Mouse (Mus musculus) midbrain, postnatal 0 days (tissue): Measurements from ENCODE around the gene Cadm3. TPM values are rescaled to one million over a fixed set of nuclear protein-coding genes. Genes with fewer than 3 reads are reported as not detected.
A peak's percentile ranks its signal among the peaks of the same experiment; 100 is the strongest.

Experiments
- ATAC-seq: fragments of 200-750 bp; cut with Nextera tagmentation; 2 replicates; pipeline ENCODE4 v1.8.0; 2017; ENCODE audit warnings: moderate number of reproducible peaks, mild to moderate bottlenecking, moderate TSS enrichment, moderate library complexity; ENCODE audit not compliant: low FRiP score
- DNase-seq: peaks from one replicate; pipeline ENCODE4 v3.0.0-alpha.2; 2015; ENCODE audit warnings: low spot score
- H3K27ac ChIP-seq: fragments of 300-500 bp; sonication (generic); 2 replicates; pipeline ENCODE4 v1.5.1; 2014; ENCODE audit warnings: low read depth, mild to moderate bottlenecking, low read length, mixed read lengths
- H3K27me3 ChIP-seq: fragments of 300-500 bp; sonication (generic); 2 replicates; pipeline ENCODE4 v1.6.1; 2014; ENCODE audit warnings: low read length, control low read depth, mixed read lengths; ENCODE audit not compliant: insufficient read depth
- H3K36me3 ChIP-seq: fragments of 300-500 bp; sonication (generic); 2 replicates; pipeline ENCODE4 v1.6.1; 2014; ENCODE audit warnings: low read length, control low read depth, mixed read lengths; ENCODE audit not compliant: insufficient read depth
- H3K4me1 ChIP-seq: fragments of 300-500 bp; sonication (generic); 2 replicates; pipeline ENCODE4 v1.6.1; 2014; ENCODE audit warnings: mild to moderate bottlenecking, control low read depth, antibody characterized with exemption, low read length, mixed read lengths; ENCODE audit not compliant: insufficient read depth
- H3K4me2 ChIP-seq: fragments of 300-500 bp; sonication (generic); 2 replicates; pipeline ENCODE4 v1.6.1; 2014; ENCODE audit warnings: low read depth, mild to moderate bottlenecking, low read length, mixed read lengths; ENCODE audit not compliant: poor library complexity, severe bottlenecking
- H3K4me3 ChIP-seq: fragments of 300-500 bp; sonication (generic); 2 replicates; pipeline ENCODE4 v1.5.1; 2014; ENCODE audit warnings: low read depth, mild to moderate bottlenecking, low read length, moderate library complexity
- H3K9ac ChIP-seq: fragments of 300-500 bp; sonication (generic); replicated peaks from 2 replicates; pipeline ENCODE4 v1.6.1; 2014; ENCODE audit warnings: mild to moderate bottlenecking, low read length, moderate library complexity, mixed read lengths; ENCODE audit not compliant: poor library complexity, severe bottlenecking
- H3K9me3 ChIP-seq: fragments of 300-500 bp; sonication (generic); 2 replicates; pipeline ENCODE4 v1.6.1; 2016; ENCODE audit warnings: low read length, control low read depth
- CTCF ChIP-seq: IDR thresholded peaks from 2 replicates; pipeline ENCODE4 v1.5.1; 2016; ENCODE audit warnings: antibody characterized with exemption, mild to moderate bottlenecking
- WGBS: fragments of 180-500 bp; shearing (Covaris S2); extraction: QIAGEN DNeasy Blood & Tissue Kit; methylation state at CpG from one replicate; pipeline ENCODE4 v1.1.7; 2014; 5-methylcytosine and 5-hydroxymethylcytosine counted together
- polyA plus RNA-seq: library from polyadenylated mRNA; unstranded; fragments of >200 nt; fragmentation: Nextera tagmentation; extraction: Ambion mirVana; gene quantifications from 2 replicates; pipeline ENCODE4 v1.2.1, GENCODE M21; 2015
- total RNA-seq: library from RNA; depleted of rRNA; stranded (reverse); fragments of >200 nt; gene quantifications from 2 replicates; pipeline ENCODE4 v1.2.3, GENCODE M21; 2014

Gene Cadm3
- total and polyA plus RNA-seq, 2 experiments from 2014 or later, result 60.8 to 554 TPM

DNA sequence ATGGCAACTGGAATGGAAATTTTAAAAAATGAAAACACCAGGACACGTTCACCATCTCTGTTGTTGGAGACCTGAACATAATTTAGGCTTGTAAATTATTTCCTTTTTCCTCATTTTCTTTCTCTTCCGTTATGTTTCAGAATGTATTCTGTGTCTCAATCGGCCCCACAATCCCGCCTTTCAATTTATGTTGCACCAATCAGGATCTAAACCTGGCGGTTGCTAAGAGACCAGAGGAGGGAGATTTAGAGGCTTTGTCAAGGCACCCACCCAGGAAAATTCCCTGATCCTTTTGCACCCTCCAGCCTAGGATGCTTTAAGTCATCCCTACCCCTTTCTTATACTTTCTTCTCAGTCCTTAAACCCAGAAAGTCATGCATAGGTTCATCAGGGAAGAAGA, 37.8 kb downstream of the Cadm3 start:
- H3K27ac ChIP-seq, result peak overlapping the region; percentile 38; the same call in 1 of the 2 replicates

DNA sequence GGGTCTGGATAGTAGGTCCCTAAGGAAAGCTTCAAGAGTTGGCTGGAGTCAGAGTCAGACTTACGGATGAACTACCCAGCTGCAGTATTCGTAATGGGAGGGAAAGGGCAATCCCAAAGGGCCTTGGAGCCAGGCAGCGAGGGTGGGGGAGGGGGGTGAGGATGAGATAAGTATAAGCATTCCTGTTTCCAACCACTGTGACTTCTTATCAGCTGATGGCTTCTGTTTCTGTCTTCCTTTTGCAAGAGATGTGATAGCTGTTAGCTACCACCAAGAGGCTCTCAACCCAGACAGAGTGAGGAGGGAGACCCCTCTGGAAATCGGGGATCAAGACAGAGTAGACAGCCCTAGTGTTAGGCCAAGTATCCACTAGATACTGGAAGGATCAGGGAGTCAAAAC, 38.3 kb downstream of the Cadm3 start:
- Histone ChIP-seq H3K4me1 (no peaks in the 10 kb centered on the region), H3K27me3 (no peaks in the 10 kb centered on the region), H3K27ac (peak overlapping the region; percentile 38), H3K9ac (no peak overlapping the region), H3K4me2 (no peak overlapping the region), H3K9me3 (no peaks in the 10 kb centered on the region), H3K36me3 (no peaks in the 10 kb centered on the region), H3K4me3 (no peak overlapping the region)
- peak; percentile 32 for ATAC-seq
- WGBS, result 56% methylated on average over 4 of the region's 4 CpGs
- DNase-seq, result no peak
- peak; percentile 34 for TF ChIP-seq CTCF

More for the DNA sequence above, 37.8 kb downstream of the Cadm3 start:
- Histone ChIP-seq H3K36me3 (no peaks in the 10 kb centered on the region), H3K9me3 (no peaks in the 10 kb centered on the region), H3K27me3 (no peaks in the 10 kb centered on the region), H3K4me2 (no peak overlapping the region), H3K4me1 (no peaks in the 10 kb centered on the region), H3K4me3 (no peak overlapping the region), H3K9ac (no peak overlapping the region)
- ATAC-seq (peak; percentile 60), DNase-seq (peak; percentile 63)
- no peak for TF ChIP-seq CTCF
- 42% methylated on average over 5 of the region's 5 CpGs for WGBS

DNA sequence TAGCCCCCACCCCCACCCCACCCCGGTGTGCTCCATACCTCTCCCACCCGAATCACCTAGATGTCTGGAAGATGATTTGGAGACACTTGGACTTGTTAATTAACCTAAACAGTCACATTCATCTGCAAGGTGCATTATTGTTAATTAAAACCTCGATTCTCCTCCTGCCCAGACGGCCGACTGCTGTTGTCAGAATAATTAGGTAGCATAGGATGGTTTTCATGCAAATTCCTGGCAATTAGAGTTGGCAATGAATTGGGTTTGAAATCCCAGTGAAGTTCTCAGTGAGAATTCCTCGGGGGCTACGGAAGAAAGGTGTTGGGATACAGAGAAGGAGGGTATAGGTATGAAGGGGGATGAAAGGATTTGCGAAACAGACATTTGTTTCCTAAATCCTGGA, 39.0 kb downstream of the Cadm3 start:
- Histone ChIP-seq H3K27ac (no peak overlapping the region), H3K4me2 (no peak overlapping the region), H3K9me3 (no peaks in the 10 kb centered on the region), H3K27me3 (no peaks in the 10 kb centered on the region), H3K4me3 (no peak overlapping the region), H3K36me3 (no peaks in the 10 kb centered on the region), H3K9ac (no peak overlapping the region), H3K4me1 (no peaks in the 10 kb centered on the region)
- DNase-seq (no peak), ATAC-seq (no peak)
- 56% methylated on average over 8 of the region's 8 CpGs for WGBS
- TF ChIP-seq CTCF, result no peak

- Histone ChIP-seq H3K36me3 (no peaks in the 10 kb centered on the region), H3K27ac (no peak overlapping the region), H3K4me2 (no peak overlapping the region), H3K9ac (no peak overlapping the region), H3K27me3 (no peaks in the 10 kb centered on the region), H3K9me3 (no peaks in the 10 kb centered on the region), H3K4me3 (no peak overlapping the region), H3K4me1 (no peaks in the 10 kb centered on the region)
- no peak for ATAC-seq
- DNase-seq, result no peak
- TF ChIP-seq CTCF, result no peak
- WGBS, result 41% methylated on average over 1 of the region's 1 CpGs
These were observed 40.9 kb downstream of the Cadm3 start for GRCm38 (mm10) chr1:173326552-173326951.

DNA sequence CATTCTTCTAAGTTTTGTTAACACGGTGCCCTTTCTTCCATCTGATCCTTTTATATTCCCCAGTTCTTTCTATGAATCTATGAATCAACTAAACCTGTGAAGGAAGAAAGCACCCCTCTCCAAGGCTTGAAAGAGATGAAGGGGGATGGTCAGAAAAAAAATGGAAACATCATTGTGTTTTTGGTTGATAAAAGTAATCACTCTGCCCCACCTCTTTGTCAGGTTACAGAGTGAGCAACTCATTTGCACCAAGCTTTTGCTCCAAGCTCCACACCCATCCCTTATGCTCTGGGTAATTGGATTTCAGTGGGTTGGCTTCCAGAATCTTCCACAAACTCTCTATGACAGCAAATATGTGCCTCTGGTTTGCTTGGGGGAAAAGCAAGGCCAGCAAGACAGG, 42.1 kb downstream of the Cadm3 start:
- Histone ChIP-seq H3K27me3 (no peaks in the 10 kb centered on the region), H3K27ac (no peak overlapping the region), H3K9ac (no peak overlapping the region), H3K4me1 (no peaks in the 10 kb centered on the region), H3K4me3 (no peak overlapping the region), H3K36me3 (no peaks in the 10 kb centered on the region), H3K4me2 (no peak overlapping the region), H3K9me3 (no peaks in the 10 kb centered on the region)
- TF ChIP-seq CTCF, result no peak
- 83% methylated on average over 1 of the region's 1 CpGs for WGBS
- DNase-seq (no peak), ATAC-seq (no peak)

DNA sequence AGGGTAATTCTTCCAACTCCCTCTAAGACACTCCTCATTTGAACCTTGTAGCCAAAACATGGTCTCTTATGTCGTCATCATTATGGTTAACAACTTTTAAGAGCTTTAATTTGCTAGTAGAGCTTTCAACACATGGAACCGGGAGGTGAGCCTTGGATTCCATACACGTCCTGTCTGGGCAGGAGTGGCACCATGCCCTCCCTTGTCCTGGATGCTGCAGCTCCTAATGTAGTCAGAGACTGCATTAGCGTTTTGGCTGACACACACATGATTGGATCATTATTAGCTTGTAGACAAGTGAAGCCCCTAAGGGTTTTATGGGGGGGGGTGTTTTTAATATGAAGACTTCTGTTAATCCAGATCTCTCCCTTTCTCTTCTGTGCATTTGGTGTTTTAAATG, 42.5 kb downstream of the Cadm3 start:
- no peak for ATAC-seq
- TF ChIP-seq CTCF, result no peak
- WGBS, result 67% methylated on average over 4 of the region's 4 CpGs

More for the DNA sequence above, 42.5 kb downstream of the Cadm3 start:
- Histone ChIP-seq H3K4me1 (no peaks in the 10 kb centered on the region), H3K9me3 (no peaks in the 10 kb centered on the region), H3K9ac (no peak overlapping the region), H3K36me3 (no peaks in the 10 kb centered on the region), H3K27ac (no peak overlapping the region), H3K4me2 (no peak overlapping the region), H3K27me3 (no peaks in the 10 kb centered on the region), H3K4me3 (no peak overlapping the region)
- no peak for DNase-seq
